Mouse (Mus musculus) C2C12 (cell line): ENCODE results near the gene Gfap. TPM values are rescaled to one million over a fixed set of nuclear protein-coding genes. Genes with fewer than 3 reads are reported as not detected.
A peak's percentile ranks its signal among the peaks of the same experiment; 100 is the strongest.

Experiments used
- H3K27me3 ChIP-seq: one replicate; pipeline ENCODE4 v1.6.1; 2011; ENCODE audit not compliant: control insufficient read depth, insufficient read depth, insufficient read length
- H3K36me3 ChIP-seq: one replicate; pipeline ENCODE4 v1.6.1; 2011; ENCODE audit not compliant: control insufficient read depth, insufficient read depth
- H3K4me3 ChIP-seq: one replicate; pipeline ENCODE4 v1.5.1; 2011; ENCODE audit warnings: mild to moderate bottlenecking, control low read depth; ENCODE audit not compliant: poor library complexity, insufficient read depth, severe bottlenecking
- H3K79me2 ChIP-seq: one replicate; pipeline ENCODE4 v1.6.1; 2011; ENCODE audit not compliant: control insufficient read depth, insufficient read depth
- H3K79me3 ChIP-seq: one replicate; pipeline ENCODE4 v1.6.1; 2011; ENCODE audit warnings: low read depth, control low read depth
- H3ac ChIP-seq: one replicate; pipeline ENCODE3; 2011; ENCODE audit warnings: low read depth; ENCODE audit not compliant: control insufficient read depth, insufficient read length
- CEBPB ChIP-seq: IDR thresholded peaks from one replicate; pipeline ENCODE4 v1.6.1; 2011; ENCODE audit warnings: low read depth, mild to moderate bottlenecking, control low read depth, moderate library complexity
- CTCF ChIP-seq: IDR thresholded peaks from one replicate; pipeline ENCODE4 v1.5.1; 2011; ENCODE audit not compliant: control insufficient read depth, insufficient read depth, insufficient read length
- FOSL1 ChIP-seq: IDR thresholded peaks from one replicate; pipeline ENCODE4 v1.8.0; 2011; ENCODE audit warnings: mild to moderate bottlenecking, low read length; ENCODE audit not compliant: poor library complexity, insufficient read depth, severe bottlenecking
- MAX ChIP-seq: IDR thresholded peaks from one replicate; pipeline ENCODE4 v1.6.1; 2011; ENCODE audit warnings: mild to moderate bottlenecking, control low read depth
- MYOD1 ChIP-seq: IDR thresholded peaks from one replicate; pipeline ENCODE4 v1.6.1; 2011; ENCODE audit warnings: low read depth; ENCODE audit not compliant: control insufficient read depth, insufficient read length
- MYOG ChIP-seq: IDR thresholded peaks from one replicate; pipeline ENCODE4 v1.6.1; 2011; ENCODE audit not compliant: control insufficient read depth, insufficient read length; ENCODE audit errors: extremely low read depth
- USF1 ChIP-seq: IDR thresholded peaks from one replicate; pipeline ENCODE4 v1.6.1; 2011; ENCODE audit warnings: low read depth, mild to moderate bottlenecking, control low read depth, moderate library complexity
- polyA plus RNA-seq: library from polyadenylated mRNA; unstranded; fragments of >200 nt; fragmentation: generic; extraction: Trizol; gene quantifications from one replicate; pipeline ENCODE4 v1.2.1, GENCODE M21; 2012; ENCODE audit warnings: missing spikeins

The Gfap gene
- polyA plus RNA-seq, 1 experiment, result 0.02 TPM

- Histone ChIP-seq H3K4me3 (no peak overlapping the region), H3K27me3 (peaks cover 4% of the 10 kb centered on the region), H3K36me3 (no peaks in the 10 kb centered on the region), H3K79me2 (no peaks in the 10 kb centered on the region), H3ac (no peak overlapping the region), H3K79me3 (no peaks in the 10 kb centered on the region)
- no peak for TF ChIP-seq CTCF
- TF ChIP-seq MYOD1, result no peak
- TF ChIP-seq MAX, result no peak
- TF ChIP-seq USF1, result no peak
- TF ChIP-seq CEBPB, result no peak
- TF ChIP-seq FOSL1, result no peak
- no peak for TF ChIP-seq MYOG
These were observed 7.6 kb downstream of the Gfap start for GRCm38 (mm10) chr11:102893015-102893651.

DNA sequence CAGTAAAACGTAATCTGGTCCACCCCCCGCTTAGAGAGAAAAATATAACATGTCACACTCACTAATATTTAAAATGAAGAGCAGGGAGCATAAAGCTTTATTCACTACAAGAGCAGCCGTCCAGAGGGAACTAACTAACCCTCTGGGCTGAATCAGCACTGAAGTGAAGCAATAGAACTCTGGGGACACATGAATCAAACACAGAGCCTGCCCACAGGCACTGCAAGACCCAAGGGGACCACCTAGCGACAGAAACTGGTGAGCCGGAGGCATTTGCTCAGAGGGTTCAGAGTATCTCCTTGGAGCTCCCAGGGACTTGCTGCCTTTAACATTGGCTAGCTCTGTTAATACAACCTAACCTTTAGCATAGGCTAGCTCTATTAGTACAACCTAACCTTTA is 10.6 kb downstream of the Gfap start:
- no peak overlapping the region for H3K4me3 ChIP-seq
- H3K79me2 ChIP-seq, result no peaks in the 10 kb centered on the region
- H3ac ChIP-seq, result no peak overlapping the region
- peaks cover 12% of the 10 kb centered on the region for H3K27me3 ChIP-seq
- H3K36me3 ChIP-seq, result no peaks in the 10 kb centered on the region
- TF ChIP-seq MYOG, result no peak
- TF ChIP-seq CEBPB, result peak; percentile 80
- no peaks in the 10 kb centered on the region for H3K79me3 ChIP-seq

DNA sequence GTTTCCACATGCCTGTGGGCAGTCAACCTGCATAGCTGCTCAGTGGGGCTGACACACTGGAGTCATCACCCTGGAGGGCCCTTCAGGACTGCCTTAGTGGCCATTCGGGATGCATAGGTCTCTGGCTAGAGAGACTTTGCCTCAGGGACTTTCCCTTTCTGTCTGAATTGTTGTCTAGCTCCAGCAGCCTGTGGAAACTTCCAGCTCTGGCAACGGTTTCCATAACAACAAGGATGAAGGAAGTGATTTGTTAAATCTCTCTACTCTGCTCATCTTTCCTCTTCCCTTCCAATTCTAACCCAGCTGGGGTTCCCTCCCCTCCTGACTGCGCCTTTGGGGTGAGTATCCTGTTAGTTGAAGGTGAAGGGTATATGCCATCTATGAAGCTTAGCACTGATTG is 12.6 kb downstream of the Gfap start:
- Histone ChIP-seq H3K27me3 (peaks cover 12% of the 10 kb centered on the region), H3K4me3 (no peak overlapping the region)

GRCm38 (mm10) chr11:102887433-102887832 is 13.3 kb downstream of the Gfap start:
- TF ChIP-seq CTCF (no peak), MYOD1 (no peak), MYOG (no peak), USF1 (no peak), FOSL1 (no peak), CEBPB (no peak), MAX (no peak)
- H3K79me2 ChIP-seq, result no peaks in the 10 kb centered on the region
- H3K27me3 ChIP-seq, result peaks cover 12% of the 10 kb centered on the region

More for the DNA sequence above, 12.6 kb downstream of the Gfap start:
- H3ac ChIP-seq, result no peak overlapping the region
- no peaks in the 10 kb centered on the region for H3K79me3 ChIP-seq
- no peaks in the 10 kb centered on the region for H3K79me2 ChIP-seq
- H3K36me3 ChIP-seq, result no peaks in the 10 kb centered on the region
- TF ChIP-seq USF1 (no peak), CTCF (no peak), FOSL1 (no peak), MYOD1 (no peak)

DNA sequence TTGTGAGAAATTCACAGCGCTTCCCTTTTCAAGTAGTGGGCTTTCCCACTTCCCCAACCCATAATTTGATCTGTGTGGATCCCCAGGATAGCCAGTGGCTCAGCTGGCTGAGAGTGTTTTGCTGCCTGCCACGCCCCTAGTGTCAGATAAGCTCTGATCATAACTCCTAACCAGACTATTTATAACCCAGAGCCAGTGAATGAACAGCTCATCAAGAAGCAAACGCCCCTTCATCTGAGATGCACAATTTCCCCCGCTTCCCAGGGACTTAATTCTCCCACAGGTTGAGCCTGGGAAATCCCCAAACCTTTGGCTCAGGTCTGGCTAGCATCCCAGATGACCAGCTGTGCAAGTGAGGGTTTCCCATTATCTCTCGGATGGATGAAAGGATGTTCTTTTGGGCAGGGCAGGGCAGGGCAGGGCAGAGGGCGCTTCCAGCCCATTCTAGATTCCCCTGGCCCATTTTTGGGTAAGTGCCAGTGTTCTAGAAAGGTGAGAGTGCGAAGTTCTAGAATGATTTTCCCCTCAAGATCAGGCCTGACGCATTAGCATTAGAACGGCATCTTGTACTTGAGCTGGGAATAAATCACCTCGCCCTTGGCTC is 16.0 kb downstream of the Gfap start, which contains the start of gene Fam187a:
TSS of gene Fam187a (plus strand) at position 554 of the 604 bp plus-strand sequence.
- Histone ChIP-seq H3K79me2 (peaks cover 12% of the 10 kb centered on the region), H3K27me3 (peaks cover 12% of the 10 kb centered on the region)
- TF ChIP-seq FOSL1 (no peak), MAX (no peak), USF1 (no peak), CEBPB (no peak), MYOG (no peak), MYOD1 (no peak), CTCF (no peak)

More at GRCm38 (mm10) chr11:102887433-102887832, 13.3 kb downstream of the Gfap start:
- Histone ChIP-seq H3K36me3 (no peaks in the 10 kb centered on the region), H3K79me3 (no peaks in the 10 kb centered on the region), H3ac (no peak overlapping the region), H3K4me3 (no peak overlapping the region)

More for the DNA sequence above, 16.0 kb downstream of the Gfap start, which contains the start of gene Fam187a:
- Histone ChIP-seq H3K36me3 (no peaks in the 10 kb centered on the region), H3K4me3 (no peak within 1 kb of the TSS), H3K79me3 (peaks cover 10% of the 10 kb centered on the region), H3ac (no peak within 1 kb of the TSS)
